Mouse (Mus musculus) embryonic facial prominence, embryonic 12.5 days (tissue): ENCODE measurements around the gene Arid1b. TPM values are rescaled to one million over a fixed set of nuclear protein-coding genes. Genes with fewer than 3 reads are reported as not detected.

Experiments
- ATAC-seq: fragments of 200-750 bp; cut with Nextera tagmentation; 2 replicates; pipeline ENCODE4 v1.8.0; 2017; ENCODE audit not compliant: insufficient number of reproducible peaks, insufficient read depth, low FRiP score, low TSS enrichment
- H3K27ac ChIP-seq: fragments of 300-500 bp; sonication (generic); 2 replicates; pipeline ENCODE4 v1.5.1; 2016; ENCODE audit warnings: mild to moderate bottlenecking
- H3K27me3 ChIP-seq: fragments of 300-500 bp; sonication (generic); 2 replicates; pipeline ENCODE4 v1.6.1; 2016; ENCODE audit warnings: mild to moderate bottlenecking, moderate library complexity
- H3K36me3 ChIP-seq: fragments of 300-500 bp; sonication (generic); 2 replicates; pipeline ENCODE4 v1.6.1; 2016; ENCODE audit warnings: mild to moderate bottlenecking
- H3K4me1 ChIP-seq: fragments of 300-500 bp; sonication (generic); 2 replicates; pipeline ENCODE4 v1.6.1; 2016
- H3K4me2 ChIP-seq: fragments of 300-500 bp; sonication (generic); replicated peaks from 2 replicates; pipeline ENCODE4 v1.6.1; 2016; ENCODE audit warnings: mild to moderate bottlenecking, moderate library complexity
- H3K4me3 ChIP-seq: fragments of 300-500 bp; sonication (generic); 2 replicates; pipeline ENCODE4 v1.5.1; 2016; ENCODE audit warnings: mild to moderate bottlenecking
- H3K9ac ChIP-seq: fragments of 300-500 bp; sonication (generic); 2 replicates; pipeline ENCODE4 v1.6.1; 2016; ENCODE audit warnings: mild to moderate bottlenecking, moderate library complexity
- H3K9me3 ChIP-seq: fragments of 300-500 bp; sonication (generic); 2 replicates; pipeline ENCODE4 v1.6.1; 2016; ENCODE audit warnings: mild to moderate bottlenecking, moderate library complexity
- WGBS: fragments of 180-500 bp; shearing (Covaris S2); methylation state at CpG from one replicate; pipeline ENCODE4 v1.1.7; 2016; 5-methylcytosine and 5-hydroxymethylcytosine counted together
- polyA plus RNA-seq: library from polyadenylated mRNA; unstranded; fragments of >200 nt; fragmentation: Nextera tagmentation; extraction: Ambion mirVana; gene quantifications from 2 replicates; pipeline ENCODE4 v1.2.1, GENCODE M21; 2016

Arid1b gene
- polyA plus RNA-seq, 1 experiment from 2014 or later: 18.5 TPM

DNA sequence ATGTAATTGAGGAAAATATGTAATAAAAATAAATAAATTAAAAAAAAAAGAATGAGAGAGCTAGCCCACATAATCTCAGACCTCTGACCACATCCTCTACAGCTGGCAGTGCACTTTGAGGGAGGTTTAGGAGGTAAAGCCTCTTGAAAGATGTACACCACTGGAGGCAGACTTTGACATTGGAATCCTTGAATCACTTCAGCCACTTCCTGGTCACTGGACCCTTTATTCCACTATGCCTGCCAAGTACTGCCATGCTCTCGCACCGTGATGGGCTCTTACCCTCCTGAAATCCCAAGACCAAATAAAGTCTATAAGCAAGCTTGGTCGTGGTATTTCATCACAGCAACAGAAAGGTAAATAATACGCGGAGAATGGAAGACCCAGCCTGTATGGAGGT lies 25.3 kb upstream of the Arid1b start:
- H3K27ac ChIP-seq: no peak overlapping the region
- no peaks in the 10 kb centered on the region for H3K9me3 ChIP-seq
- no peaks in the 10 kb centered on the region for H3K36me3 ChIP-seq
- H3K4me3 ChIP-seq: no peak overlapping the region
- no peaks in the 10 kb centered on the region for H3K27me3 ChIP-seq
- ATAC-seq: no peak
- H3K4me2 ChIP-seq: no peak overlapping the region
- no peak overlapping the region for H3K9ac ChIP-seq
- 95% methylated on average over 5 of the region's 5 CpGs for WGBS
- H3K4me1 ChIP-seq: no peaks in the 10 kb centered on the region

DNA sequence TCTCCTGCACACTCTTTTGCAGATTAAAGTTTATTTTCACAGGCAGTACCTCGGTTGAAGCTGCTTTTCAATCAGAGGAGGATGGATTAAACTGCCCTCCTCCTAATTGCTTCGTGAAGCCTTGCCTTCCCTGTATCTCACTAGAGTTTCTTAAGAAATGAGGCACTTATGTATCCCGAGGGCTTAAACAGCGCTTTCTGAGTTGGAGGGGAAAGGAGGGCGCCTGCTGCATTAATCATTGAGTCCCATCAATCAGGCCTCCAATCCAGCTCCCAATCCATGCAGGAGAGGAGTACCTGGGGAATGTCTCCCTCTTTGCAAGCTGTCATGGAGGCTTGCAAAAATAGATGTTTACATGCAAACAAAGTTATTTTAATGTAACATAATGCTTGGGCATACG lies 21.9 kb upstream of the Arid1b start:
- Histone ChIP-seq H3K4me1 (no peaks in the 10 kb centered on the region), H3K27me3 (no peaks in the 10 kb centered on the region), H3K4me3 (no peak overlapping the region), H3K9ac (no peak overlapping the region), H3K9me3 (no peaks in the 10 kb centered on the region), H3K27ac (no peak overlapping the region), H3K36me3 (no peaks in the 10 kb centered on the region), H3K4me2 (no peak overlapping the region)
- 56% methylated on average over 6 of the region's 6 CpGs for WGBS
- no peak for ATAC-seq

DNA sequence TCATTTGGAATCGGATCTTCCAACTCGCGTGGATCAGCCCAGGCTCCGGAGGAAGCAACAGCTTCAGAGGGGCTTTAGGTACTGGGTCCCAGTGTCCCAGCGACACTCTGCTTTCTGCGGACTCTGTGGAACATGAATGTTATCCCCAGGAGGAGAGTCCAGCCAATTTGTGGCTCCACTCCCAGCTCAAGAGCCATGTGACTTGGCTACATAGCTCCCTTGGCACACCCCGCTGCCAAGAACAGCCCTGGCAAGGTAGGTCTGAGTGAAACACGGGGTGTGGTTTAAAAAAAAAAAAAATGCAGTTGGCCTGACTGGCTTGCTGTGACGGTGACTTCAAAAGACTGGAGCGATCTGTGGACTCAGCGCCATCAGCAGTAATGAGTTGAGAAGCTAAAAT lies 19.4 kb upstream of the Arid1b start:
- no peak overlapping the region for H3K4me2 ChIP-seq
- 79% methylated on average over 11 of the region's 11 CpGs for WGBS
- no peaks in the 10 kb centered on the region for H3K9me3 ChIP-seq
- no peaks in the 10 kb centered on the region for H3K27me3 ChIP-seq
- H3K27ac ChIP-seq: no peak overlapping the region
- no peak overlapping the region for H3K9ac ChIP-seq
- no peaks in the 10 kb centered on the region for H3K36me3 ChIP-seq
- no peaks in the 10 kb centered on the region for H3K4me1 ChIP-seq
- ATAC-seq: no peak
- H3K4me3 ChIP-seq: no peak overlapping the region

DNA sequence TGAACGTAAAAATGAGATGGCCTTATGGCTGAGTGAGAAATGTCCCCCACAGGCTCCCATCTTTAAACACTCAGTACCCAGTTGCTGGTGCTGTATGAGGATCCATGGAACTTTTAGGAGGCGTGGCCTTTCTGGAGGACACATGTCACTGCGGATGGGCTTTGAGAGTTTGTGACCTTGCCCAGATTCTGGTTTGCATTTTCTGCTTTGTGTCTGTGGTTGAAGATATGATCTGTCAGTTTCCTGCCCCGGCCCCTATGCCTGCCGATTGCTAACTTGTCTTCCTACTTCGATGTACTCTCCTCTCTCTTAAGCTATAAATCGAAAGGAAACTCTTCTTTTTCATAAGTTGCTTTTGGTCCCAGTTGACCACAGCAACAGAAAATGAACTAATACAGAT lies 14.0 kb upstream of the Arid1b start:
- Histone ChIP-seq H3K36me3 (no peaks in the 10 kb centered on the region), H3K27ac (no peak overlapping the region), H3K4me3 (no peak overlapping the region), H3K27me3 (no peaks in the 10 kb centered on the region), H3K9me3 (no peaks in the 10 kb centered on the region), H3K9ac (no peak overlapping the region), H3K4me1 (no peaks in the 10 kb centered on the region), H3K4me2 (no peak overlapping the region)
- WGBS: 79% methylated on average over 7 of the region's 7 CpGs
- no peak for ATAC-seq

DNA sequence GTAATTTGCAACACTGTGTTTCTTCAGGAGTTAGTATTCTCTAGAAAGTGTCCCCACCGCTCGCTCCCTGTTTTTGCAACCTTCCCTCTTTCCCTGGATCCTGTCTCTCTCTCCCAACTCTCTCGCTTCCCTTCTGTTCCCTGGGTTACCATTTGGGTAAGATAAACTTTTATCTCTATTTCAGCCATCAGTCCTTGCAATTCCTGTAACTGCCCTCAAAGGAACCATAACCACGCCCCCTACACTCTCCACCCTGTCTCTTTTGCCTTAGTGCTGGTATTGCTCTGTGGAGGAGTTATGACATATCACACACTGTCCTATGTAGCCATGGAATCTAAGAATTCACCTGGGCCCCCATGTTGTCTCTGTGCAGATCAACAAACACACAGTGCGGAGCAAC lies 11.3 kb upstream of the Arid1b start:
- no peaks in the 10 kb centered on the region for H3K4me1 ChIP-seq
- no peak overlapping the region for H3K9ac ChIP-seq
- H3K4me2 ChIP-seq: no peak overlapping the region
- no peaks in the 10 kb centered on the region for H3K27me3 ChIP-seq
- no peaks in the 10 kb centered on the region for H3K36me3 ChIP-seq
- no peak overlapping the region for H3K4me3 ChIP-seq
- no peaks in the 10 kb centered on the region for H3K9me3 ChIP-seq
- ATAC-seq: no peak
- WGBS: 87% methylated on average over 5 of the region's 5 CpGs
- no peak overlapping the region for H3K27ac ChIP-seq

DNA sequence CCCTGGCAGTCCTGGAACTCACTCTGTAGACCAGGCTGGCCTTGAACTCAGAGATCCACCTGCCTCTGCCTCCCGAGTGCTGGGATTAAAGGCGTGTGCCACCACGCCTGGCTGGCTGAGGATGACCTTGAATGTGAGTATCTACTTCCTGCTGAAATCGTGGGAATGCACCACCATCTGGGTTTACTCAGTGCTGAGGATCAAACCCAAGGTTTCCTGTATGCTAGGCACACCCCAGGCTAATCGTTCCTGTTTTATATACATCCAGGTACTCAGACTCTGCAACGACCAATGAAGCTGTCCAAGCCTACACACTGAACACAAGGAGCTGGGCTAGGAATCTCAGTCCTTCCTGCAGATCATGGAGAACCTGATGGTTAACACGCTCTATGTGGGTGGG lies 9.4 kb upstream of the Arid1b start:
- H3K9me3 ChIP-seq: no peaks in the 10 kb centered on the region
- H3K27me3 ChIP-seq: no peaks in the 10 kb centered on the region
- no peak overlapping the region for H3K27ac ChIP-seq
- no peaks in the 10 kb centered on the region for H3K4me1 ChIP-seq
- no peak overlapping the region for H3K4me3 ChIP-seq
- no peak overlapping the region for H3K4me2 ChIP-seq
- H3K36me3 ChIP-seq: no peaks in the 10 kb centered on the region
- 72% methylated on average over 7 of the region's 7 CpGs for WGBS
- H3K9ac ChIP-seq: no peak overlapping the region
- ATAC-seq: no peak

DNA sequence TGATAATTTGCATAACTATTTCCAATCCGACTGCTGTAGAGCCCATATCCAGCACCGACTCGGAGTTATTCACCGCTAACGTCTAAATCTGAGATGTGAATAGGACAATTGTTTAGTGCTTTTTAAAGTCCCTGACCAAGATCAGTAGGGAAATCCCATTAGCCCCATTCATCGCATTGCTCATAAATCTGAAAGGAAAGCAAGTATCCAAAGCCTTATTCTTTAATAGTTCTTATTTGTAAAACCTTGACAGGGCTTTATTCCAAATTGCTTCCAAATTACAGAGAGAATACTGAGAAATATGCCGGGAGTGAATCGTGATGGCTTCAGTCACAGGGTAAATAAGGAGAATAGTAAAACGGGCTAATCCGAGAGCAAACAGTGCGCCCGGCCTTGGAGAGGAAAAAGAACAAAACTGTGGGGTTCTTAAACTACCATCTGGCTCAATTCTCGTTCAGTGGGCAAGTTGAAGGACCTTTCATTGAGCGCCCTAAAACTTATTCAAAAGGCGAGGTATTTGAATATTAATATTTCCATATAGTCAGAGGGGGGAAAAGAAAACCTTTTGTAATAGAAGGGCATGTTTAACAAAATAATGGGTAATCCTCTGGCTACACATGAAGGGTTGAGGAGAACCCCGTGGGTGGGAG lies 3.1 kb upstream of the Arid1b start:
- Histone ChIP-seq H3K27ac (no peak overlapping the region), H3K4me3 (no peak overlapping the region), H3K4me2 (no peak overlapping the region), H3K9ac (no peak overlapping the region), H3K36me3 (no peaks in the 10 kb centered on the region), H3K9me3 (no peaks in the 10 kb centered on the region), H3K4me1 (no peaks in the 10 kb centered on the region), H3K27me3 (no peaks in the 10 kb centered on the region)
- WGBS: 70% methylated on average over 16 of the region's 16 CpGs
- ATAC-seq: no peak

DNA sequence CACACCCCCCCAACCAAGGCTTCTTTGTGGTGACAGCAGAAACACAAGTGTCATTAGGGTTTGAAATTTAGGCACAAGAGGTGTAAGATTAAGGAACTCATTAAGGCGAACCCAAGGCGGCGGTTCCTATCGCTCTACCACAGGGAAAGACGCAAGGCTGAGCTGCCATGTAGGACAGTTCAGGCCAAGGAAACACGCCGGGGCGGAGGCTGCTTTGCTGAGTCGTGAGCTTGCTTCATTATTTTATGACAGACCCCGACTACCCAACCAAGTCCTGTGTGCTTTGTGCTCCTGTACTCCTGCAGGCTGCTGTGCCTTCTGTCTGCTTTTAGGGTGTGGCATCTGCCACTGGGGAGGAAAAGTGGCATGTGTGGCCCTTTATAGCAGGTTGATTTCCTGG lies 2.5 kb upstream of the Arid1b start:
- no peaks in the 10 kb centered on the region for H3K27me3 ChIP-seq

DNA sequence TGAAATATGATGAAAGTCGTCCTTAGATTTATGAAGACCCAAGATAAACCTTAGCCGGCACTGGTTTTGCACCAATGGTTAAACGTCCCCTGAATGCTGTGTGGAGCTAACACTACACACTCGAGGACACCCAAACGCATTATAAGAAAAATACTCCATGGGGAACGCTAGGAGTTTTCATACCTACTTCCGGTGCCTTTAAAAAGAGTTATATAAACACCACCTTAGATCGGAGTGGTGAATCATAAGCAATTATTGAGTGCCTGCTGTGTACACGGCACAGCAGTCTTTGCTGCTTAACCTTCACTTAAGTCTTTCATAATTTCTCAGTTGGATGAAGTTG lies 664 bp upstream of the Arid1b start:
- Histone ChIP-seq H3K27me3 (no peaks in the 10 kb centered on the region), H3K4me2 (peak overlapping the region; percentile 58), H3K27ac (peak overlapping the region; percentile 100), H3K4me1 (peaks cover 3% of the 10 kb centered on the region; the same call in 1 of the 2 replicates), H3K36me3 (no peaks in the 10 kb centered on the region), H3K9me3 (no peaks in the 10 kb centered on the region), H3K9ac (peak overlapping the region; percentile 100), H3K4me3 (peak overlapping the region; percentile 97)
- no peak for ATAC-seq
- 5% methylated on average over 9 of the region's 9 CpGs for WGBS

More for the DNA sequence above, 2.5 kb upstream of the Arid1b start:
- Histone ChIP-seq H3K36me3 (no peaks in the 10 kb centered on the region), H3K27ac (no peak overlapping the region), H3K9me3 (no peaks in the 10 kb centered on the region), H3K4me3 (no peak overlapping the region), H3K4me2 (no peak overlapping the region), H3K9ac (no peak overlapping the region), H3K4me1 (no peaks in the 10 kb centered on the region)
- no peak for ATAC-seq
- 83% methylated on average over 10 of the region's 10 CpGs for WGBS

DNA sequence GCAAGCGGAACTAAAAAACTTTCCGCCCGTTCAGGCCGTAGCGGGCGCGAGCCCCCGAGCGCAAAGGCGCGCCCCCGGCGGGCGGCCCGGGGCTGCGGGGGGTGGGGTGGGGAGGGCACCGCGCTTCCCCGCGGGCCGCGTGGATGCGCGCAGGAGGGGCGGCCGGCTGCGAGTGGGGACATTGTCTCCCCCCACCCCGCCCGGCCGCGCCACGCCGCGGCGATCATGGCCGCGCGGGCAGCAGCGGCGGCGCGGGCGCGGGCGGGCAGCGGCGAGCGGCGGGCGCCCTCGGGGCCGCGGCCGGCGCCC lies 326 bp downstream of the Arid1b start:
- under 1% methylated on average over 24 of the region's 55 CpGs for WGBS
- peak; percentile 20 for ATAC-seq
- Histone ChIP-seq H3K9me3 (no peaks in the 10 kb centered on the region), H3K4me2 (peak overlapping the region; percentile 58), H3K27ac (peak overlapping the region; percentile 100), H3K27me3 (no peaks in the 10 kb centered on the region), H3K9ac (peak overlapping the region; percentile 100), H3K4me1 (peaks cover 5% of the 10 kb centered on the region; the same call in 1 of the 2 replicates), H3K4me3 (peak overlapping the region; percentile 97), H3K36me3 (no peaks in the 10 kb centered on the region)

DNA sequence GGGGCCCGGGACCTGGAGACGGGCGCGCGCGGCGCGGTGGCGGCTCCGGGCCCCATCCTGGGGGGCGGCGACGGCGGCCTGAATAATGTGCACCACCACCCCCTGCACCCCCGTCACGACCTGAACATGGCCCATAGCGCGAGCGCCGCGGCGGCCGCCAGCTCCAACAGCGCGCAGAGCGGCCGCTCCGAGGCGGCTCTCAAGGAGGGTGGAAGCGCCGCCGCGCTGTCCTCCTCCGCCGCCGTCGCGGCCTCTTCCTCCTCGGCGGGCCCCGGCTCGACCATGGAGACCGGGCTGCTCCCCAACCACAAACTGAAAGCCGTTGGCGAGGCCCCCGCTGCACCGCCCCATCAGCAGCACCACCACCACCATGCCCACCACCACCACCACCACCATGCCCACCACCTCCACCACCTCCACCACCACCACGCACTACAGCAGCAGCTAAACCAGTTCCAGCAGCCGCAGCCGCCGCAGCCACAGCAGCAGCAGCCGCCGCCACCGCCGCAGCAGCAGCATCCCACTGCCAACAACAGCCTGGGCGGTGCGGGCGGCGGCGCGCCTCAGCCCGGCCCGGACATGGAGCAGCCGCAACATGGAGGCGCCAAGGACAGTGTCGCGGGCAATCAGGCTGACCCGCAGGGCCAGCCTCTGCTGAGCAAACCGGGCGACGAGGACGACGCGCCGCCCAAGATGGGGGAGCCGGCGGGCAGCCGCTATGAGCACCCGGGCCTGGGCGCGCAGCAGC lies 855 bp downstream of the Arid1b start:
- peak overlapping the region; percentile 100 for H3K27ac ChIP-seq
- ATAC-seq: peak; percentile 31
- no peaks in the 10 kb centered on the region for H3K36me3 ChIP-seq
- H3K9me3 ChIP-seq: no peaks in the 10 kb centered on the region
- H3K4me3 ChIP-seq: peak overlapping the region; percentile 97
- H3K27me3 ChIP-seq: no peaks in the 10 kb centered on the region
- peak overlapping the region; percentile 58 for H3K4me2 ChIP-seq
- H3K9ac ChIP-seq: peak overlapping the region; percentile 100
- WGBS: under 1% methylated on average over 70 of the region's 81 CpGs
- peaks cover 8% of the 10 kb centered on the region; the same call in 1 of the 2 replicates for H3K4me1 ChIP-seq

DNA sequence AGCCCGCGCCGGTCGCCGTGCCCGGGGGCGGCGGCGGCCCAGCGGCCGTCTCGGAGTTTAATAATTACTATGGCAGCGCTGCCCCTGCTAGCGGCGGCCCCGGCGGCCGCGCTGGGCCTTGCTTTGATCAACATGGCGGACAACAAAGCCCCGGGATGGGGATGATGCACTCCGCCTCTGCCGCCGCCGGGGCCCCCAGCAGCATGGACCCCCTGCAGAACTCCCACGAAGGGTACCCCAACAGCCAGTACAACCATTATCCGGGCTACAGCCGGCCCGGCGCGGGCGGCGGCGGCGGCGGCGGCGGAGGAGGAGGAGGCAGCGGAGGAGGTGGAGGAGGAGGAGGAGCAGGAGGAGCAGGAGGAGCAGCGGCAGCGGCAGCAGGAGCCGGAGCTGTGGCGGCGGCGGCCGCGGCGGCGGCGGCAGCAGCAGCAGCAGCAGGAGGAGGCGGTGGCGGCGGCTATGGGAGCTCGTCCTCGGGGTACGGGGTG lies 1.5 kb downstream of the Arid1b start:
- Histone ChIP-seq H3K27me3 (no peaks in the 10 kb centered on the region), H3K4me1 (peaks cover 13% of the 10 kb centered on the region; the same call in 1 of the 2 replicates), H3K9me3 (no peaks in the 10 kb centered on the region), H3K4me2 (peak overlapping the region; percentile 58), H3K36me3 (no peaks in the 10 kb centered on the region), H3K9ac (peak overlapping the region; percentile 100), H3K4me3 (peak overlapping the region; percentile 97), H3K27ac (peak overlapping the region; percentile 100)
- peak; percentile 57; the same call in 1 of the 2 replicates for ATAC-seq
- WGBS: 0% methylated on average over 27 of the region's 56 CpGs
